Mouse (Mus musculus): ENCODE results near the gene Ceacam16. TPM values are rescaled to one million over a fixed set of nuclear protein-coding genes. Genes with fewer than 3 reads are reported as not detected.

Gene Ceacam16
- polyA plus RNA-seq, 1 experiment from 2014 or later = 0.36 TPM

DNA sequence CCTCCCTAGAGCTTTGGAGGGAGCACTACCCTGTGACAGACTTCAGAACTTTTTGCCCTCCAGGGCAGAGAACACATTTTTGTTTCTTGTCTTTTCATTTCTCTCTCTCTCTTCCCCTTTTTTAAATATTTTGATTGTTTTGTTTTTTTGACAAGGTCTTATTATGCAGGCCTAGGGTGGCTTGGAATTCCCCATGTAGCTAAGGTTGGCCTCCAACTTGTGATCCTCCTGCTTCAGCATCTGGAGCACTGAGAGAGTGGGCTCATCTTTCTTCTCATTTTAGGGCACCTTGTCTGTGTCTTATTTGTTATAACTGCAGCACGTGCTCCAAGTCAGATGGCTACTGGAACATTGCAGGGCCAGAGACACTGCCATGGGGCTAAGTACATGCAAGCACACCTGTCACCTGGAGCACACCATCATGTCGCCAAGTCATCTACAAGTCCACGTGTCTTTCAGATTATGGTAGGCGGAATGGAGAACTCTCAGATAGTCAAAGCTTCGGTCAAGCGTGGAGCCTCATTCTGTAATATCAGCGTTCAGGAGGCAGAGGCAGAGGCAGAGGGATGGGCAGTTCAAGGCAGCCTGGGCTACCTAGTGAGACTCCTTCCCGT is 54.6 kb downstream of the Ceacam16 start:
- H3K27me3 ChIP-seq = peaks cover 41% of the 10 kb centered on the region
- H3K36me3 ChIP-seq = no peaks in the 10 kb centered on the region
- H3K4me3 ChIP-seq = no peak overlapping the region
- WGBS = 87% methylated on average over 8 of the region's 8 CpGs
- no peaks in the 10 kb centered on the region for H3K9me3 ChIP-seq
- no peak overlapping the region for H3K9ac ChIP-seq
- no peak overlapping the region for H3K27ac ChIP-seq (replicated peaks)
- H3K4me1 ChIP-seq (replicated peaks) = peaks cover 16% of the 10 kb centered on the region
- ATAC-seq (ENCODE audit: low read depth) = no peak
- no peak overlapping the region for H3K4me2 ChIP-seq

DNA sequence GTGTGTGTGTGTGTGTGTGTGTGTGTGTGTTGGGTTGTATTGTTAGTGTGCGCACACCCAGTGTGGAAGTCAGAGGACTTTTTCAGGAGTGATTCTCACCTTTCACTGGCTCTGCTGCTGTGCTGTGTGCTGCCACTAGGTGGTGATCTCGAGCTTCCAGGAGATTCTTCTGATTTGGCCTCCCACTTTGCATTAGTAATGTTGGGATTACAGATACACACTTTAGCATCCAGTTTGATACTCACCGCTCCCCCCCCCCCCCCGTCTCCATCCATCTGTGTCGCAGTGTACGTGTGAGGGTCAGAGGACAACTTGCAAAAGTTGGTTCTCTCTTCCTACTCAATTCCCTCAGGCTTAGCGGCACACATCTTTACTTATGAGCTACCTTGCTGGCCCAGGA is 58.1 kb downstream of the Ceacam16 start:
- Histone ChIP-seq H3K4me3 (no peak overlapping the region), H3K4me2 (no peak overlapping the region), H3K4me1 (replicated peaks) (no peaks in the 10 kb centered on the region), H3K36me3 (no peaks in the 10 kb centered on the region), H3K27me3 (0 out of 2 replicates have a peak, but pooled peaks cover 6% of the 10 kb centered on the region), H3K9ac (no peak overlapping the region), H3K27ac (replicated peaks) (no peak overlapping the region), H3K9me3 (no peaks in the 10 kb centered on the region)
- peak; percentile 45; the same call in 1 of the 2 replicates for ATAC-seq (ENCODE audit: low read depth)
- 24% methylated on average over 7 of the region's 7 CpGs for WGBS

Other genes with a start within 250 kb of the Ceacam16 start
- gene Relb, start 231.9 kb downstream of the Ceacam16 start, polyA plus RNA-seq (2015; fragmentation: Nextera tagmentation; extraction: Ambion mirVana) = 5.6 and 6.6 TPM in 2 replicates
- gene Clptm1, start 196.3 kb downstream of the Ceacam16 start, polyA plus RNA-seq (2015; fragmentation: Nextera tagmentation; extraction: Ambion mirVana) = 110 and 118 TPM in 2 replicates
- 1.0 TPM in 1 of 2 replicates, not detected in the other for gene Apoc2, start 183.4 kb downstream of the Ceacam16 start, polyA plus RNA-seq (2015; fragmentation: Nextera tagmentation; extraction: Ambion mirVana)
- not detected in 2 replicates for gene Gm44805, start 179.9 kb downstream of the Ceacam16 start, polyA plus RNA-seq (2015; fragmentation: Nextera tagmentation; extraction: Ambion mirVana)
- 0.08 TPM in 1 of 2 replicates, not detected in the other for gene Apoc4, start 179.8 kb downstream of the Ceacam16 start, polyA plus RNA-seq (2015; fragmentation: Nextera tagmentation; extraction: Ambion mirVana)
- 4.4 and 6.6 TPM in 2 replicates for gene Apoc1, start 168.6 kb downstream of the Ceacam16 start, polyA plus RNA-seq (2015; fragmentation: Nextera tagmentation; extraction: Ambion mirVana)
- gene Apoe, start 162.1 kb downstream of the Ceacam16 start, polyA plus RNA-seq (2015; fragmentation: Nextera tagmentation; extraction: Ambion mirVana) = 408 and 440 TPM in 2 replicates
- 117 and 134 TPM in 2 replicates for gene Tomm40, start 145.9 kb downstream of the Ceacam16 start, polyA plus RNA-seq (2015; fragmentation: Nextera tagmentation; extraction: Ambion mirVana)
- 54.6 and 56.2 TPM in 2 replicates for gene Nectin2, start 110.8 kb downstream of the Ceacam16 start, polyA plus RNA-seq (2015; fragmentation: Nextera tagmentation; extraction: Ambion mirVana)
- 14.2 and 16.6 TPM in 2 replicates for gene Bcam, start 90.3 kb downstream of the Ceacam16 start, polyA plus RNA-seq (2015; fragmentation: Nextera tagmentation; extraction: Ambion mirVana)
- not detected in 2 replicates for gene Cblc, start 64.5 kb downstream of the Ceacam16 start, polyA plus RNA-seq (2015; fragmentation: Nextera tagmentation; extraction: Ambion mirVana)
- gene Bcl3, start 38.5 kb downstream of the Ceacam16 start, polyA plus RNA-seq (2015; fragmentation: Nextera tagmentation; extraction: Ambion mirVana) = 0.32 and 1.8 TPM in 2 replicates
- gene Gm19345, start 9.3 kb downstream of the Ceacam16 start, polyA plus RNA-seq (2015; fragmentation: Nextera tagmentation; extraction: Ambion mirVana) = 5.2 and 6.6 TPM in 2 replicates
- gene Ceacam19, start 26.7 kb upstream of the Ceacam16 start, polyA plus RNA-seq (2015; fragmentation: Nextera tagmentation; extraction: Ambion mirVana) = not detected in 2 replicates
- 8.9 and 10.3 TPM in 2 replicates for gene Pvr, start 59.9 kb upstream of the Ceacam16 start, polyA plus RNA-seq (2015; fragmentation: Nextera tagmentation; extraction: Ambion mirVana)
- gene Igsf23, start 89.5 kb upstream of the Ceacam16 start, polyA plus RNA-seq (2015; fragmentation: Nextera tagmentation; extraction: Ambion mirVana) = not detected in 2 replicates
- gene Ceacam20, start 104.1 kb upstream of the Ceacam16 start, polyA plus RNA-seq (2015; fragmentation: Nextera tagmentation; extraction: Ambion mirVana) = not detected in 2 replicates
- gene Nlrp9b, start 130.2 kb upstream of the Ceacam16 start, polyA plus RNA-seq (2015; fragmentation: Nextera tagmentation; extraction: Ambion mirVana) = not detected in 2 replicates
- not detected in 2 replicates for gene Vmn1r91, start 238.4 kb upstream of the Ceacam16 start, polyA plus RNA-seq (2015; fragmentation: Nextera tagmentation; extraction: Ambion mirVana)